Mouse (Mus musculus) retina, embryonic 14.5 days (tissue): Measurements from ENCODE around the gene Fam227b.
A peak's percentile ranks its signal among the peaks of the same experiment; 100 is the strongest.

Experiments
- DNase-seq: peaks from one replicate; pipeline ENCODE4 v3.0.0-alpha.2; 2015; ENCODE audit warnings: low spot score

The Fam227b gene

DNA sequence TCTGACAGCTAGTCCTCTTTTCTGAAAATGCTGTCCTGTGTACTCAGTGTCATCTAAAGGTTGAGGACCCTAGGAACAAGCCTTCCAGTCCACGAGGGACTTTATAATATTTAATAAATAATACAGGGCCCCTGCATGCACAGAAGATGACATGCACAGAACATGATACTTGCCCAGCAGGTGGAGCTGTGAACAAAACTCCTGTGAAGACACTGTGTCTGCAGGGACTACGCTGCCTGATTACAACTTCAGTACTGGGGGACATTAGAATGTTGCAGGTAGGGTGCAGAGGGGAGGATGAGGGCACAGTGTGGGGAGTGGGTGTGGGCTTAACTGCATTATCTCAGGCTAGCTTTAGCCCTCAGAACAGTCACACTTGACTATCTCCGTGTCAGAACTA lies 145.7 kb downstream of the Fam227b start:
- DNase-seq = peak; percentile 79

DNA sequence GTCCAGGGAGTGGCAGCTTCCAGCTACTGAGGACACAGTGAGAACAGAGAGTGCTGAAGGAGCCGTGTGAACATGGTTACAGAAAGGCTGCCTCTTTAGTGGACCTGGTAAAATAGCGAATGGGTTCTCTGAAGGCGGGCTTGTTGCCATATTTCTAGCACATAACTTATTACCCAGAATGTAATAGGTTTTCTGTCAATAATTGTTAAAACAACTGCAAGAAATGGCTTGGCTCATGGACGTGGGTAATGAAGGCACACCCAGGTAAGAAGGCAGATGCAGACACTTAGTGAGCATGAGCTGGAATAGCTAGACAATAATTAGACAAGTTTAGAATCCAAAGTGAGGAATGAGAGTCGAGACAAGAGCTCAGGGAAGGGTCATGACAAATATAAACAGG lies 149.5 kb downstream of the Fam227b start:
- no peak for DNase-seq

DNA sequence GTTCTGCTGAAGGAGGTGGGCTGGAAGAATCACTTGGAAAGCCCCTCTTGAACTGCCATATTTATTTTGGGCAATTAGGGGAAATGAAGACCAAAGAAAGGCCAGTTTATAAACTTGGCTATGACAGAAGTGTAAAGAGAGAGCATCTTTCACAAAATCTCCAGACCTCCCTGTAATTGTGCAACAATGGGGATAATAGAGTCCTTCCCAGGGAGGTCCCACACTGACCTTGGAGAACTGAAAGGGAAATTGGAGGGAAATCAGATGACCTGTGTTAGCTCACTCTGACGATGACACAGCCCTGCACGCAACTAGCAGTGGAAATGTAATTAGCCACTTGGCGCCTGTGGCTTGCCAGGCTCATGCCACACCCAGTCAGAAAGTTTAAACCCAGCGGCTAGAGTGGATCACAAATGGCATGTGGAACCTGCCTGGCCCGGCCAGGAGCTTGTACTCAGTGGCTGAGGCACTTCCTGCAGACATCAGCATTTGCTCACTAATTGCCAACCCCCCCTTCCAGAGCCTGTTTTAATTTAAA lies 175.9 kb downstream of the Fam227b start:
- peak; percentile 12 for DNase-seq

DNA sequence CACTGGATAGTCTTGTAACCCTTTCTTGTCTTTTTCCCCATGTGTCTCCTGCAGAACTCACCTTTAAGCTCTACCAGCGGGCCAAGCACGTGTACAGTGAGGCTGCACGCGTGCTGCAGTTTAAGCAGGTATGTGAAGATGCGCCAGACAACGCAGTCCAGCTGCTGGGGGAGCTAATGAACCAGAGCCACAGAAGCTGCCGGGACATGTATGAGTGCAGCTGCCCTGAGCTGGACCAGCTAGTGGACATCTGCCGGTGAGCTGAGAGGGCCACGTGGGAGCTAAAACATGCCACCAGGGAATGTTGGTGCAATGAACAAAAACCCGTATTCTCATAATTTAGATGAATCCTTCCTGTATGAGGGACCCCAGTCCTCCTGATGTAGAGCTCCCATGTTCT lies 176.6 kb downstream of the Fam227b start:
- no peak for DNase-seq

DNA sequence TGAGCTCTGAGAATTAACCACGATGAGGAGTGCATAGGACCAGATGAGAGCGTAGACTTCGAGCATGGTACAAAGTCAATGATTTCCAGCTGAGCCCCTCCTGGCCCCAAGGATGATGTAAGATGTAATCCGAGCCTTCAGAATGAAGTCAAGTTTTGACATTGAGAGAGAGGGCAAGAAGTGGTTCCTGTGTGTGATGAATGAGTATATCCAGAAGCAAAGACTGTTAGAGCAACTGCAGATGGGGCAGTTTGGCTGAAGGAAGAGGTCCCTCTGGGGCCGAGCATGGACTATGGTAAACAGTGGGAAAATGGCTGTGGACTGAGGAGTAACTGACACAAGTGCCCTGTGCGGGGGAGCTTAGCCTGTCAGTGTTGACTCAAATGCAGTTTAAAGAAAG lies 178.6 kb downstream of the Fam227b start:
- DNase-seq = no peak

DNA sequence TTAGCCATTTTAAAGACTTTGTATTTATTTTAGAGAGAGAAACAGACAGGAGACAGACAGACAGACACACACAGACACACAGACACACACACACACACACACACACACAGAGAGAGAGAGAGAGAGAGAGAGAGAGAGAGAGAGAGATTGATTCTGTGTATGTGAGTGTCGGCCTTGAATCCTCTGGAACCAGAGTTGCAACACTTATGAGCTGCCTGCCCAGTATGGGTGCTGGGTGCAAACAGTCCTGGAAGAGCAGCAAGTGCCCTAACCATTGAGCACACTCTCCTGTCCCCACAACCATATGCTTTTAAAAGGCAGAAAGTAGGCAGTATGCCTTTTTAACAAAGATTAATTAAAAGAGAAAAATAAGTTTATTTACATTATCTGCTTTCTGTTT lies 183.0 kb downstream of the Fam227b start:
- no peak for DNase-seq

DNA sequence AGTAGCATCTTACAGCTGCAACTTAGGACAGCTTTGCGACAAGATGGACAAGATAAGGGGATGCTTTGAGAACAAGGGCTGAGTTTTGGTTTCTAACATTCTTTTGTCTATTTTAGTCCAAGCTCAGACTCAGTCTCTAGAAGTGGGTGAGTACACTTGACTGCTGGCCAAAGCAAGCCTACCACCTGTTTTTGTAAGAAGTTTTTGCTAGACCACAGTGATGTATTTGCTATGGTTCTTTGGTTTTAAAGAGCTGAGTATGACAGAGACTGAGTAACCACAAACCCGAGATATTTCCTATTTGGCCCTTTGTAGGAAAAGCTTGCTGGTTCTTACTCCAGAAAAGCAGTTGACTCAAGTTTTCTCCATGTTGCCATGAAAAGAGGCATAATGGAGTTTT lies 203.6 kb downstream of the Fam227b start:
- DNase-seq = no peak

DNA sequence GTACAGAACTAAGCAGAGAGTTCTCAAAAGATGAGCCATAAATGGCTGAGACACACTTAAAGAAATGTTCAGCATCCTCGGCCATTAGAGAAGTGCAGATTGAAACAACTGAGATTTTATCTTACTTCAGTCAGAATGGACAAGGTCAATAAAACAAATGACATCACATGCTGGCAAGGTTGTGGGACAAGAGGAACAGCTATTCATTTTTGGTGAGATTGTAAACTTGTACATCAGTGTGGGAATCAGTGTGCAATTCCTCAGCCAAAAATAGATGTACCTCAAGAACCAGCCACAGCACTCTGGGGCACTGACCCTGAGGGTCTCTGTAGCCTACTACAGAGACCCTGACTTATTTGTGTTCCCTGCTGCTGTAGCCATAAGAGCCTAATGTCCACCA lies 208.5 kb downstream of the Fam227b start:
- DNase-seq = no peak

DNA sequence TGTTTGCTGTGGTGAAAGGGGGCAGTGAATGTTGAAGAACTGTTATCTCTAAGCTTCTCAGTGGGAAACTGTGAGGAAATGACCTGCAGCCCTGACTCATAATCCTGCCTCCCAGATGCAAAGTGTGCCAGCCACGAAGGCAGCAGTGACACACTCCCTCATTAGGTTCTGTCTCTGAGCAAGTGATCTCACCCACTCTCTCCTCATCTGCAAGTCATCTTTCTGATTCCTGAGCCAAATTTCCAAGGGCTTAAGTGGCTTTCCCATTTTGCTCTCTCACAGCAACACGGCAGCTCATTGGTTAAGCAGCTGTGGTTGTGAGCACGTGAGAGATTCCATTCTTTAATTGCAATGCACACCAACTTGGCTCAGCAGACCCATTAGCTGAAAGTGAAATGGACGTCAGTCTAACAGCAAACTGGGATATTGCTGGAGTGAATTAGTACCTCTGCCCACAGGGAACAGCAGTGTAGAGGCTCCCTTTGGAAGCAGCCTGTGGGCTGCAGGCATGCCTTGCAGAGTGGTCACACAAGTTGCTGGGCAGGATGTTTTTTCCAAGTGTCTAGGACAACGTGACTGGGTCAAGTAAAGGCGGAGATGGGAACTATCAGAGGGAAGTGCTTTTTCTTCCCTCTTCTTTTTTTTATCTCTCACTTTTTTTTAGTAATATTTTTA lies 210.6 kb downstream of the Fam227b start:
- DNase-seq = no peak

DNA sequence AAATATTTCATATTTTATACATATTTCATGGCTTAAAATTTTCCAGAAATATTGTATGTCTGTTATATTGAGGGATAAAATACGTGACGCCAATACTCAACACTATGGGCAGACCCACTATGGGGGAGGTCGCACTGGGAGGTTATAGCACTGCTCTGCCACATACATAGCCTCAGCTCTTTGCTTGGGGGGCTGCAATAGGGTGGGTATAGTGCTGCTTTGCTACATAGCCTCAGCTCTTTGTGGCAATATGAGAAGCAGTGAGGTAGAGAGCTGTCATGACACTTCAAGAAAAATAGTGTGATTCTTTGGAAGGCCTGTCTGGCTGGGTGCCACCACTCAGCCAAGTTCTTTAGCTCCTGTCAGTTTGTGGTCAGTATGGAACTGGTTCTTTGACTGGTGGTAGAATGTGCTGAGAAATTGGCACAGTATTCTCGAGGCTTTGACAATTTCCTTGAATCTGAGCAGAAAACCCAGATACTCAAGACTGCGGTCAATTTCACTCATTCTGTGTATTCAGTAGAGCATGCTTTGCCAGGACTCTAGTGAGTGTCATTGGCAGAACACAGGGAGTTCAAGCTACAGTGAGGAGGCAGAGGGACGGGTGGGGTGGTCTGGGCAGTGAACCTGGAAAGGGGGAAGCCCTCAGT lies 212.7 kb downstream of the Fam227b start:
- no peak for DNase-seq

DNA sequence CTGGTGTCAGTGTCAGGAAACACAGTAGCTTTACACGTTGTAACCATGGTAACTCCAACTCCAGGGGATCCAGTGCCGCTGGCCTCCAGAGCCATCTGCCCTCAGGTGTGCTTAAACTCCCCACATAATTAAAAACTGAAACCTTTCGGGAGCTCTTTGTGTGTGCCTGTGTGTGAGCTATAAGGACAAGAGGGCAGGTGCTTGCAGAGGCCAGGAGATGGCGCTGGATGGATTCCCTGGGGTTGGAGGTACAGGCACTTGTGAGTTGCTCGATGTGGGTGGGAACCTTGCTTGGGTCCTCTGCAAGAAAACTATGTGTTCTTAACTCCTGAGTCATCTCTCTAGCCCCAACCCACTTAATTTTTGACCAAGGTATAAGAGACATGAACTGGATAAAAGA lies 215.4 kb downstream of the Fam227b start:
- no peak for DNase-seq

DNA sequence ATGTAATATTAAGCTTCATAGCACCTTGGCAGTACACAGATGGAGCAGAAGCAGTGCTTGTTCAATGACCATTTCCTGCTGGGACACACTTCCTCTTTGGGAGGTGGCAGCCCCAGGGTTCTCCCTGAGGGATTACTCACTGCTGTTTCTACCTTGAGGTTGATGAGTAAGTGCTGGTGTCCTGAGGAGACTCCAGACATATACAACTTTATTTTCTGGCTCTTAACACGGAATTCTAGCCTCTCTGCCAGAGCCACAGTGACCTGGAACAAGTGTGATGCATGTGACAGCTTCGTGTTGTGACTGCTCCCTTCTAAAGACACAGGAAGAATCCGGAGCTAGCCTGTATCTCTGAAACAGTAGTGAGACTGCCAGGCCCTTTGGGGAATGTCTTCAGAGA lies 217.8 kb downstream of the Fam227b start:
- no peak for DNase-seq
